Mouse (Mus musculus) right cerebral cortex, postnatal 10 days (tissue): ENCODE results near the gene Raver2.

ENCODE experiments used
- DNase-seq, 2 experiments: peaks; one replicate each; pipeline ENCODE4 v3.0.0; 2021; ENCODE audit warnings: low spot score in 2 of 2

Gene Raver2

GRCm38 (mm10) chr4:101174916-101175625, 106.3 kb downstream of the Raver2 start:
- no peak for DNase-seq

GRCm38 (mm10) chr4:101176123-101176522, 107.3 kb downstream of the Raver2 start:
- no peak for DNase-seq

GRCm38 (mm10) chr4:101177796-101178195, 109.0 kb downstream of the Raver2 start:
- DNase-seq = no peak

- DNase-seq = no peak
Observed at GRCm38 (mm10) chr4:101179076-101179475, 110.3 kb downstream of the Raver2 start.

GRCm38 (mm10) chr4:101179836-101180235, 111.1 kb downstream of the Raver2 start:
- DNase-seq = no peak

- DNase-seq = no peak
Observed at GRCm38 (mm10) chr4:101180681-101181080, 111.9 kb downstream of the Raver2 start.

GRCm38 (mm10) chr4:101182603-101183011, 113.8 kb downstream of the Raver2 start:
- no peak for DNase-seq

- DNase-seq = no peak
Observed at GRCm38 (mm10) chr4:101185216-101185615, 116.4 kb downstream of the Raver2 start.

GRCm38 (mm10) chr4:101186591-101186990, 117.8 kb downstream of the Raver2 start:
- no peak for DNase-seq

- no peak for DNase-seq
Observed at GRCm38 (mm10) chr4:101187381-101187780, 118.6 kb downstream of the Raver2 start.

- DNase-seq = no peak
Observed at GRCm38 (mm10) chr4:101192241-101192976, 123.6 kb downstream of the Raver2 start.

GRCm38 (mm10) chr4:101194170-101194569, 125.4 kb downstream of the Raver2 start:
- DNase-seq = no peak

GRCm38 (mm10) chr4:101196407-101196806, 127.6 kb downstream of the Raver2 start:
- no peak for DNase-seq

- no peak for DNase-seq
Observed at GRCm38 (mm10) chr4:101197421-101198170, 128.8 kb downstream of the Raver2 start.

GRCm38 (mm10) chr4:101198333-101198732, 129.6 kb downstream of the Raver2 start:
- DNase-seq = peak; percentile 66 to 68

GRCm38 (mm10) chr4:101199433-101200081, 130.8 kb downstream of the Raver2 start:
- no peak for DNase-seq
